Mouse (Mus musculus) stomach, postnatal 0 days (tissue): ENCODE data around the gene Smpx. TPM values are rescaled to one million over a fixed set of nuclear protein-coding genes. Genes with fewer than 3 reads are reported as not detected.

ENCODE experiments used
- ATAC-seq: fragments of 200-750 bp; cut with Nextera tagmentation; 2 replicates; pipeline ENCODE4 v1.8.0; 2017; ENCODE audit not compliant: low FRiP score, low TSS enrichment
- DNase-seq: peaks from one replicate; pipeline ENCODE4 v3.0.0-alpha.2; 2016; ENCODE audit warnings: low spot score
- H3K27ac ChIP-seq: fragments of 300-500 bp; sonication (generic); replicated peaks from 2 replicates; pipeline ENCODE4 v1.5.1; 2014; ENCODE audit warnings: mild to moderate bottlenecking, control low read depth
- H3K27me3 ChIP-seq: fragments of 300-500 bp; sonication (generic); 2 replicates; pipeline ENCODE4 v1.6.1; 2014; ENCODE audit warnings: low read length; ENCODE audit not compliant: control insufficient read depth, insufficient read depth
- H3K36me3 ChIP-seq: fragments of 300-500 bp; sonication (generic); 2 replicates; pipeline ENCODE4 v1.6.1; 2014; ENCODE audit warnings: low read length, mixed read lengths; ENCODE audit not compliant: control insufficient read depth, insufficient read depth
- H3K4me1 ChIP-seq: fragments of 300-500 bp; sonication (generic); replicated peaks from 2 replicates; pipeline ENCODE4 v1.6.1; 2014; ENCODE audit warnings: antibody characterized with exemption; ENCODE audit not compliant: control insufficient read depth, insufficient read depth
- H3K4me2 ChIP-seq: fragments of 300-500 bp; sonication (generic); replicated peaks from 2 replicates; pipeline ENCODE4 v1.6.1; 2014; ENCODE audit warnings: low read depth, mild to moderate bottlenecking, control low read depth, moderate library complexity
- H3K4me3 ChIP-seq: fragments of 300-500 bp; sonication (generic); 2 replicates; pipeline ENCODE4 v1.5.1; 2014; ENCODE audit warnings: low read depth, low read length, control low read depth
- H3K9ac ChIP-seq: fragments of 300-500 bp; sonication (generic); 2 replicates; pipeline ENCODE4 v1.6.1; 2014; ENCODE audit warnings: mild to moderate bottlenecking, low read length, control low read depth, mixed read lengths
- H3K9me3 ChIP-seq: fragments of 300-500 bp; sonication (generic); 2 replicates; pipeline ENCODE4 v1.6.1; 2016; ENCODE audit warnings: low read length; ENCODE audit not compliant: control insufficient read depth
- CTCF ChIP-seq: IDR thresholded peaks from 2 replicates; pipeline ENCODE4 v1.5.1; 2016; ENCODE audit warnings: antibody characterized with exemption, low read depth, mild to moderate bottlenecking, moderate library complexity
- EP300 ChIP-seq: optimal IDR thresholded peaks from 2 replicates; pipeline ENCODE3; 2016; ENCODE audit warnings: antibody characterized with exemption
- WGBS: fragments of 180-500 bp; shearing (Covaris S2); extraction: QIAGEN DNeasy Blood & Tissue Kit; methylation state at CpG from one replicate; pipeline ENCODE4 v1.1.7; 2014; 5-methylcytosine and 5-hydroxymethylcytosine counted together
- polyA plus RNA-seq: library from polyadenylated mRNA; unstranded; fragments of >200 nt; fragmentation: Nextera tagmentation; extraction: Ambion mirVana; gene quantifications from 2 replicates; pipeline ENCODE4 v1.2.1, GENCODE M21; 2015

Smpx gene
- polyA plus RNA-seq, 1 experiment from 2014 or later, result 23.6 TPM

- TF ChIP-seq EP300 (no peak), CTCF (no peak)
- Histone ChIP-seq H3K4me3 (no peak overlapping the region), H3K27ac (no peak overlapping the region), H3K9me3 (no peaks in the 10 kb centered on the region), H3K27me3 (no peaks in the 10 kb centered on the region), H3K36me3 (no peaks in the 10 kb centered on the region), H3K4me2 (no peak overlapping the region), H3K9ac (no peak overlapping the region), H3K4me1 (no peaks in the 10 kb centered on the region)
- ATAC-seq (no peak), DNase-seq (no peak)
- 82% methylated on average over 3 of the region's 3 CpGs for WGBS
These were observed 63.8 kb downstream of the Smpx start for GRCm38 (mm10) chrX:157762542-157762941.

- Histone ChIP-seq H3K9ac (no peak overlapping the region), H3K9me3 (no peaks in the 10 kb centered on the region), H3K4me3 (no peak overlapping the region), H3K36me3 (no peaks in the 10 kb centered on the region), H3K27ac (no peak overlapping the region), H3K27me3 (no peaks in the 10 kb centered on the region), H3K4me1 (no peaks in the 10 kb centered on the region), H3K4me2 (no peak overlapping the region)
- TF ChIP-seq CTCF (no peak), EP300 (no peak)
- DNase-seq (no peak), ATAC-seq (no peak)
- WGBS, result 86% methylated on average over 2 of the region's 2 CpGs
These were observed 103.0 kb downstream of the Smpx start for GRCm38 (mm10) chrX:157801669-157802068.

Other genes starting within 250 kb of the Smpx start
- gene Sms, start 206.6 kb upstream of the Smpx start, polyA plus RNA-seq, result 28.3 and 30.7 TPM in 2 replicates
- 1.0 and 1.1 TPM in 2 replicates for gene Yy2, start 129.9 kb upstream of the Smpx start, polyA plus RNA-seq
- gene Mbtps2, start 100.2 kb upstream of the Smpx start, polyA plus RNA-seq, result 8.3 and 9.0 TPM in 2 replicates
- gene Klhl34, start 119.5 kb downstream of the Smpx start, polyA plus RNA-seq, result 0.05 and 0.16 TPM in 2 replicates